Mouse (Mus musculus): ENCODE results near the gene Mrvi1. TPM values are rescaled to one million over a fixed set of nuclear protein-coding genes. Genes with fewer than 3 reads are reported as not detected.

The Mrvi1 gene
- polyA plus RNA-seq, 1 experiment from 2014 or later, result 6.6 TPM

Other genes with a start within 250 kb of the Mrvi1 start
- 6.0 and 8.9 TPM in 2 replicates for gene Ampd3, start 214.3 kb downstream of the Mrvi1 start, polyA plus RNA-seq (2014; fragmentation: Nextera tagmentation; extraction: Ambion mirVana)
- gene Rnf141, start 138.0 kb downstream of the Mrvi1 start, polyA plus RNA-seq (2014; fragmentation: Nextera tagmentation; extraction: Ambion mirVana), result 34.1 and 35.5 TPM in 2 replicates
- 3.1 and 3.4 TPM in 2 replicates for gene Lyve1, start 119.2 kb downstream of the Mrvi1 start, polyA plus RNA-seq (2014; fragmentation: Nextera tagmentation; extraction: Ambion mirVana)
- 46.1 and 53.6 TPM in 2 replicates for gene Ctr9, start 46.5 kb upstream of the Mrvi1 start, polyA plus RNA-seq (2014; fragmentation: Nextera tagmentation; extraction: Ambion mirVana)
- 884 and 1,030 TPM in 2 replicates for gene Eif4g2, start 100.6 kb upstream of the Mrvi1 start, polyA plus RNA-seq (2014; fragmentation: Nextera tagmentation; extraction: Ambion mirVana)

All from heart, embryonic 11.5 days (tissue).